Mouse (Mus musculus): ENCODE data around the gene Rapgef4.

DNA sequence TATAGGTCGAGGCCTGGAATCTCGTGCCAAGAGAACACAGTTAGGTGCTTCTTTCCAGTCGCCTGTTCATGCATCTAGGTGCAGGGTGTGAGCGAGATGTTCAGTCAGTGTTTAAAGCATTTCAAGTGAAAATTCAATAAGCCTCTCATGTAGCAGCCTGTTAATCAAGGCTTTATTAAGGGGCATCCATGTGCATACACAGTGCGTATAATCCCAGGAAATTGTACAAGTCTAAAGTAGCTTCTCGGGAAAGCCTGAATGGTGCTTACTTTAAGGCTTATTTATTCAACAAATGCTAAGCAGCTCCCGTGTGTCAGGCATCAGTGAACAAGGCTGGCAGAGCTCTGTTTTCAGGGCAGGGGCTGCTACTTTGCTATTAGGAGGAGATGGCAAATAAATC lies 69.4 kb downstream of the Rapgef4 start:
- no peak for TF ChIP-seq CTCF (IDR thresholded peaks at IDR 0.05; ENCODE audit: low read depth, low read length)
- no peak for TF ChIP-seq POLR2AphosphoS5 (IDR thresholded peaks at IDR 0.05; ENCODE audit: insufficient replicate concordance, low read depth, low read length)
- TF ChIP-seq GATA2 (IDR thresholded peaks at IDR 0.05; ENCODE audit: borderline replicate concordance, low read depth, low read length), result no peak
- no peak for TF ChIP-seq GATA1 (IDR thresholded peaks at IDR 0.05; ENCODE audit: borderline replicate concordance, low read length)
